Mouse (Mus musculus): ENCODE data around the gene Ackr2. TPM values are rescaled to one million over a fixed set of nuclear protein-coding genes. Genes with fewer than 3 reads are reported as not detected.
A peak's percentile ranks its signal among the peaks of the same experiment; 100 is the strongest.

The Ackr2 gene
- total RNA-seq (2021), result 1 to 10 TPM in 1 of 2 experiments, under 1 TPM in 1; 0.84 to 2.4 TPM
- polyA plus RNA-seq (2012; rRNA removed), result 3.1 and 3.5 TPM in 2 replicates
- long read RNA-seq, partial matches to known transcripts, result 0 of 2 reads
- long read RNA-seq, other reads (novel, unspliced or antisense), result 1 of 2 reads

GRCm38 (mm10) chr9:121898245-121898644, at the start of gene Ackr2:
TSS of gene Ackr2 (plus strand) at chr9:121898355.
- H3K27ac ChIP-seq, result no peak within 1 kb of the TSS
- peak in 1 of 2 experiments; percentile 22 for DNase-seq
- H3K9ac ChIP-seq (ENCODE audit: low read depth, low read length), result no peak within 1 kb of the TSS
- H3K79me2 ChIP-seq (replicated peaks; ENCODE audit: control insufficient read depth, insufficient read depth, low read length), result no peaks in the 10 kb centered on the region
- no peak within 1 kb of the TSS for H3K4me3 ChIP-seq
- no peaks in the 10 kb centered on the region for H3K36me3 ChIP-seq (ENCODE audit: control insufficient read depth, insufficient read depth, low read length)
- peaks cover 2% of the 10 kb centered on the region; the same call in 1 of the 2 replicates for H3K4me1 ChIP-seq (ENCODE audit: control insufficient read depth, insufficient read depth, low read length)
- H3K27me3 ChIP-seq (ENCODE audit: control insufficient read depth, insufficient read depth, low read length), result no peaks in the 10 kb centered on the region
- no peak for TF ChIP-seq CTCF (IDR thresholded peaks at IDR 0.05)
- no peak for TF ChIP-seq EP300 (IDR thresholded peaks at IDR 0.05; ENCODE audit: insufficient read depth, low read depth, low read length)
- no peak for TF ChIP-seq POLR2A (IDR thresholded peaks at IDR 0.05; ENCODE audit: insufficient read depth, low read depth, low read length)
- WGBS, result 58% methylated on average over 9 of the region's 9 CpGs
- intact Hi-C loops (cut with DNase I), result no loop called here

- H3K4me3 ChIP-seq, result no peak overlapping the region
- no peaks in the 10 kb centered on the region; the same call in 1 of the 2 replicates for H3K4me1 ChIP-seq (ENCODE audit: control insufficient read depth, insufficient read depth, low read length)
- no peak overlapping the region for H3K27ac ChIP-seq
- peaks cover 8% of the 10 kb centered on the region for H3K36me3 ChIP-seq (ENCODE audit: control insufficient read depth, insufficient read depth, low read length)
- DNase-seq, result no peak
- H3K79me2 ChIP-seq (replicated peaks; ENCODE audit: control insufficient read depth, insufficient read depth, low read length), result 0 out of 2 replicates have a peak, but pooled peaks cover 1% of the 10 kb centered on the region
- TF ChIP-seq EP300 (IDR thresholded peaks at IDR 0.05; ENCODE audit: insufficient read depth, low read depth, low read length), result no peak
- no peak for TF ChIP-seq CTCF (IDR thresholded peaks at IDR 0.05)
- TF ChIP-seq POLR2A (IDR thresholded peaks at IDR 0.05; ENCODE audit: insufficient read depth, low read depth, low read length), result no peak
- 95% methylated on average over 3 of the region's 3 CpGs for WGBS
- no peak overlapping the region for H3K9ac ChIP-seq (ENCODE audit: low read depth, low read length)
- H3K27me3 ChIP-seq (ENCODE audit: control insufficient read depth, insufficient read depth, low read length), result no peaks in the 10 kb centered on the region
- intact Hi-C loops (cut with DNase I), result loop anchor here (10.0 kb wide), 1 partner anchor 501 kb away; the partner anchor contains the start of gene Abhd5
These were observed 43.9 kb upstream of the Ackr2 start for GRCm38 (mm10) chr9:121854246-121854645.

- Histone ChIP-seq H3K9ac (ENCODE audit: low read depth, low read length) (peak overlapping the region; percentile 91), H3K4me3 (peak overlapping the region; percentile 67), H3K36me3 (ENCODE audit: control insufficient read depth, insufficient read depth, low read length) (peaks cover 5% of the 10 kb centered on the region), H3K27me3 (ENCODE audit: control insufficient read depth, insufficient read depth, low read length) (no peaks in the 10 kb centered on the region), H3K27ac (peak overlapping the region; percentile 94), H3K4me1 (ENCODE audit: control insufficient read depth, insufficient read depth, low read length) (no peaks in the 10 kb centered on the region; the same call in 1 of the 2 replicates), H3K79me2 (replicated peaks; ENCODE audit: control insufficient read depth, insufficient read depth, low read length) (0 out of 2 replicates have a peak, but pooled peaks cover 1% of the 10 kb centered on the region)
- no peak for TF ChIP-seq CTCF (IDR thresholded peaks at IDR 0.05)
- no peak for TF ChIP-seq EP300 (IDR thresholded peaks at IDR 0.05; ENCODE audit: insufficient read depth, low read depth, low read length)
- no peak for TF ChIP-seq POLR2A (IDR thresholded peaks at IDR 0.05; ENCODE audit: insufficient read depth, low read depth, low read length)
- DNase-seq, result no peak
- intact Hi-C loops (cut with DNase I), result loop anchor here (10.0 kb wide), 1 partner anchor 498 kb away; the partner anchor contains the start of gene Abhd5
- under 1% methylated on average over 39 of the region's 39 CpGs for WGBS
These were observed 41.3 kb upstream of the Ackr2 start for GRCm38 (mm10) chr9:121856649-121857416.

- H3K79me2 ChIP-seq (replicated peaks; ENCODE audit: control insufficient read depth, insufficient read depth, low read length), result 0 out of 2 replicates have a peak, but pooled peaks cover 1% of the 10 kb centered on the region
- TF ChIP-seq EP300 (IDR thresholded peaks at IDR 0.05; ENCODE audit: insufficient read depth, low read depth, low read length) (0 out of 2 replicates have a peak, but pooled peaks have one; percentile 9), POLR2A (IDR thresholded peaks at IDR 0.05; ENCODE audit: insufficient read depth, low read depth, low read length) (peak; percentile 97), CTCF (IDR thresholded peaks at IDR 0.05) (peak; percentile 41)
- H3K9ac ChIP-seq (ENCODE audit: low read depth, low read length), result peak overlapping the region; percentile 94
- no peaks in the 10 kb centered on the region for H3K27me3 ChIP-seq (ENCODE audit: control insufficient read depth, insufficient read depth, low read length)
- peak overlapping the region; percentile 94 for H3K27ac ChIP-seq
- DNase-seq, result peak; percentile 98 to 99
- H3K4me3 ChIP-seq, result peak overlapping the region; percentile 67
- no peaks in the 10 kb centered on the region; the same call in 1 of the 2 replicates for H3K4me1 ChIP-seq (ENCODE audit: control insufficient read depth, insufficient read depth, low read length)
- intact Hi-C loops (cut with DNase I), result loop anchor here (10.0 kb wide), 1 partner anchor 497 kb away; the partner anchor contains the start of gene Abhd5
- peaks cover 5% of the 10 kb centered on the region for H3K36me3 ChIP-seq (ENCODE audit: control insufficient read depth, insufficient read depth, low read length)
- under 1% methylated on average over 68 of the region's 70 CpGs for WGBS
These were observed 40.5 kb upstream of the Ackr2 start for GRCm38 (mm10) chr9:121857474-121858152.

- WGBS, result 5% methylated on average over 6 of the region's 6 CpGs
- Histone ChIP-seq H3K27ac (peak within 1 kb of the TSS; percentile 94), H3K4me3 (peak within 1 kb of the TSS; percentile 67), H3K36me3 (ENCODE audit: control insufficient read depth, insufficient read depth, low read length) (peaks cover 5% of the 10 kb centered on the region), H3K79me2 (replicated peaks; ENCODE audit: control insufficient read depth, insufficient read depth, low read length) (0 out of 2 replicates have a peak, but pooled peaks cover 1% of the 10 kb centered on the region), H3K27me3 (ENCODE audit: control insufficient read depth, insufficient read depth, low read length) (no peaks in the 10 kb centered on the region), H3K4me1 (ENCODE audit: control insufficient read depth, insufficient read depth, low read length) (no peaks in the 10 kb centered on the region; the same call in 1 of the 2 replicates), H3K9ac (ENCODE audit: low read depth, low read length) (peak within 1 kb of the TSS; percentile 94)
- intact Hi-C loops (cut with DNase I), result loop anchor here (10.0 kb wide), 1 partner anchor 497 kb away; the partner anchor contains the start of gene Abhd5
- no peak for DNase-seq
- no peak for TF ChIP-seq CTCF (IDR thresholded peaks at IDR 0.05)
- TF ChIP-seq POLR2A (IDR thresholded peaks at IDR 0.05; ENCODE audit: insufficient read depth, low read depth, low read length), result no peak
- no peak for TF ChIP-seq EP300 (IDR thresholded peaks at IDR 0.05; ENCODE audit: insufficient read depth, low read depth, low read length)
These were observed 40.0 kb upstream of the Ackr2 start, which contains the start of gene Higd1a for GRCm38 (mm10) chr9:121858153-121858488. TSS of gene Higd1a (minus strand) at chr9:121858362.

Measured in heart, adult 2 months (tissue).